Mouse (Mus musculus) retina, embryonic 14.5 days (tissue): ENCODE data around the gene Pole2.

Source experiments
- DNase-seq: peaks from one replicate; pipeline ENCODE4 v3.0.0-alpha.2; 2015; ENCODE audit warnings: low spot score

The Pole2 gene

GRCm38 (mm10) chr12:69210056-69210979 is 17.7 kb downstream of the Pole2 start:
- DNase-seq = no peak

- no peak for DNase-seq
Observed at GRCm38 (mm10) chr12:69208520-69208919, 19.5 kb downstream of the Pole2 start.

- no peak for DNase-seq
Observed at GRCm38 (mm10) chr12:69207926-69208325, 20.1 kb downstream of the Pole2 start.

- no peak for DNase-seq
Observed at GRCm38 (mm10) chr12:69207396-69207795, 20.6 kb downstream of the Pole2 start.

- no peak for DNase-seq
Observed at GRCm38 (mm10) chr12:69204052-69204833, 23.8 kb downstream of the Pole2 start, which contains the start of gene Gm49384. TSS of gene Gm49384 (minus strand) at chr12:69204267.

GRCm38 (mm10) chr12:69198985-69199384 is 29.0 kb downstream of the Pole2 start:
- DNase-seq = no peak

GRCm38 (mm10) chr12:69198164-69198535 is 29.8 kb downstream of the Pole2 start, which contains the start of gene Dnaaf2:
TSS of gene Dnaaf2 (minus strand) at chr12:69198429.
- peak; percentile 82 for DNase-seq

- DNase-seq = peak; percentile 53
Observed at GRCm38 (mm10) chr12:69197378-69198163, 30.4 kb downstream of the Pole2 start.

GRCm38 (mm10) chr12:69196444-69197377 is 31.3 kb downstream of the Pole2 start, which contains the start of gene Gm49383:
TSS of gene Gm49383 (minus strand) at chr12:69197104.
- peak; percentile 88 for DNase-seq

- no peak for DNase-seq
Observed at GRCm38 (mm10) chr12:69192637-69193036, 35.4 kb downstream of the Pole2 start.

- no peak for DNase-seq
Observed at GRCm38 (mm10) chr12:69191396-69191795, 36.6 kb downstream of the Pole2 start.

- no peak for DNase-seq
Observed at GRCm38 (mm10) chr12:69190522-69190921, 37.5 kb downstream of the Pole2 start.

GRCm38 (mm10) chr12:69190074-69190473 is 37.9 kb downstream of the Pole2 start:
- no peak for DNase-seq

GRCm38 (mm10) chr12:69186811-69187471 is 41.1 kb downstream of the Pole2 start:
- no peak for DNase-seq

GRCm38 (mm10) chr12:69185371-69185770 is 42.6 kb downstream of the Pole2 start:
- peak; percentile 14 for DNase-seq

- DNase-seq = peak; percentile 54
Observed at GRCm38 (mm10) chr12:69184342-69185295, 43.4 kb downstream of the Pole2 start.

GRCm38 (mm10) chr12:69183583-69184308 is 44.2 kb downstream of the Pole2 start, which contains the start of the genes Rpl36al and Mgat2:
TSS of gene Rpl36al (minus strand) at chr12:69184083.
TSS of gene Mgat2 (plus strand) at chr12:69184157.
- peak; percentile 100 for DNase-seq

GRCm38 (mm10) chr12:69181800-69182199 is 46.2 kb downstream of the Pole2 start:
- DNase-seq = no peak
